Mouse (Mus musculus) gastrocnemius, postnatal 4 days (tissue): ENCODE data around the gene Ackr4. TPM values are rescaled to one million over a fixed set of nuclear protein-coding genes. Genes with fewer than 3 reads are reported as not detected.
A peak's percentile ranks its signal among the peaks of the same experiment; 100 is the strongest.

ENCODE experiments used
- DNase-seq, 2 experiments: peaks; one replicate each; pipeline ENCODE4 v3.0.0; 2021 to 2022; ENCODE audit warnings: low spot score in 2 of 2, mixed read lengths in 2 of 2
- total RNA-seq, 2 experiments: library from RNA; stranded (reverse); gene quantifications; 2 replicates each; pipeline ENCODE4 v1.2.3; 2021

Ackr4 gene
- total RNA-seq, 2 experiments from 2014 or later, result 2.6 to 3.0 TPM

- DNase-seq, result no peak
Measured at GRCm38 (mm10) chr9:104107482-104107881, 19.3 kb downstream of the Ackr4 start.

- no peak for DNase-seq
Measured at GRCm38 (mm10) chr9:104106930-104107329, 19.8 kb downstream of the Ackr4 start.

GRCm38 (mm10) chr9:104104986-104105385 is 21.7 kb downstream of the Ackr4 start:
- no peak for DNase-seq

- DNase-seq, result no peak
Measured at GRCm38 (mm10) chr9:104102901-104103300, 23.8 kb downstream of the Ackr4 start.

GRCm38 (mm10) chr9:104102301-104102700 is 24.4 kb downstream of the Ackr4 start:
- DNase-seq, result peak in 1 of 2 experiments; percentile 26

GRCm38 (mm10) chr9:104101458-104101857 is 25.3 kb downstream of the Ackr4 start:
- no peak for DNase-seq

- no peak for DNase-seq
Measured at GRCm38 (mm10) chr9:104100822-104101221, 25.9 kb downstream of the Ackr4 start.

GRCm38 (mm10) chr9:104099060-104099459 is 27.7 kb downstream of the Ackr4 start:
- no peak for DNase-seq

- no peak for DNase-seq
Measured at GRCm38 (mm10) chr9:104098256-104098655, 28.5 kb downstream of the Ackr4 start.

GRCm38 (mm10) chr9:104092945-104093344 is 33.8 kb downstream of the Ackr4 start:
- DNase-seq, result no peak

- DNase-seq, result no peak
Measured at GRCm38 (mm10) chr9:104088555-104088954, 38.2 kb downstream of the Ackr4 start.

- no peak for DNase-seq
Measured at GRCm38 (mm10) chr9:104085730-104086429, 40.9 kb downstream of the Ackr4 start.

- no peak for DNase-seq
Measured at GRCm38 (mm10) chr9:104080038-104080437, 46.7 kb downstream of the Ackr4 start.

GRCm38 (mm10) chr9:104079379-104079778 is 47.4 kb downstream of the Ackr4 start:
- no peak for DNase-seq

- DNase-seq, result no peak
Measured at GRCm38 (mm10) chr9:104078780-104079179, 48.0 kb downstream of the Ackr4 start.

GRCm38 (mm10) chr9:104075808-104076207 is 50.9 kb downstream of the Ackr4 start:
- DNase-seq, result no peak

- no peak for DNase-seq
Measured at GRCm38 (mm10) chr9:104070863-104071604, 55.7 kb downstream of the Ackr4 start.

- no peak for DNase-seq
Measured at GRCm38 (mm10) chr9:104070241-104070640, 56.5 kb downstream of the Ackr4 start.

GRCm38 (mm10) chr9:104064571-104064970 is 62.2 kb downstream of the Ackr4 start:
- DNase-seq, result no peak

- peak; percentile 40 to 84 for DNase-seq
Measured at GRCm38 (mm10) chr9:104063244-104063961, 63.3 kb downstream of the Ackr4 start, which contains the start of gene Acad11. TSS of gene Acad11 (plus strand) at chr9:104063377.

- peak; percentile 59 to 78 for DNase-seq
Measured at GRCm38 (mm10) chr9:104062430-104063243, 64.1 kb downstream of the Ackr4 start, which contains the start of gene Uba5. TSS of gene Uba5 (minus strand) at chr9:104063134.
